Mouse (Mus musculus) CD4-positive, CD25-positive, alpha-beta regulatory T cell, adult 2 months (primary cell): ENCODE results near the gene Mpc2.
A peak's percentile ranks its signal among the peaks of the same experiment; 100 is the strongest.

Experiments used
- DNase-seq: peaks from one replicate; pipeline ENCODE4 v3.0.0-alpha.2; 2012; ENCODE audit warnings: low read depth, low spot score

Mpc2 gene

DNA sequence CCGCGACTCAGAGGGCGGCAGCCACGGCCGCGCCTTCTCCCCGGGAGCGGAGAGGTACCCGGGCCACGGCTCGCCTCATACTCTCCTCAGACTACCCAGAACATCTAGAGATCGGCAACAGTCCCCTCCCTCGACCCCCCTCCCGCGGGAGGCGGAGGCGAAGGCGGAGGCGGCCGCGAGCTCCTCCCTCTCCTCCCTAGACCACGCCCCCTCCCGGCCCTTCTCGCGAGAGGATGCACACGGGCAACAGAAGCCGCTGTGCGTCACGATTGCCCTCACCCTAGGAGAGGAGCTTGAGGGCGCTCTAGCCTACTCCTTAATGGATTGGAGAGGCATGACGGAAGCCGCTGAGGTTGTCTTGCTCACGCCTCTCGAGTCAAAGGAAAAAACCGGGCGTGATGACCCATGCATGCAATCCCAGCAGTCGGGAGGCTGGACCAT is at the start of gene Mpc2, which contains the start of gene Dcaf6:
Gene Mpc2 (plus strand): TSS at position 278 of the 441 bp plus-strand sequence.
Gene Dcaf6 (minus strand): TSS at position 116 of the 441 bp plus-strand sequence.
- DNase-seq: peak; percentile 99

DNA sequence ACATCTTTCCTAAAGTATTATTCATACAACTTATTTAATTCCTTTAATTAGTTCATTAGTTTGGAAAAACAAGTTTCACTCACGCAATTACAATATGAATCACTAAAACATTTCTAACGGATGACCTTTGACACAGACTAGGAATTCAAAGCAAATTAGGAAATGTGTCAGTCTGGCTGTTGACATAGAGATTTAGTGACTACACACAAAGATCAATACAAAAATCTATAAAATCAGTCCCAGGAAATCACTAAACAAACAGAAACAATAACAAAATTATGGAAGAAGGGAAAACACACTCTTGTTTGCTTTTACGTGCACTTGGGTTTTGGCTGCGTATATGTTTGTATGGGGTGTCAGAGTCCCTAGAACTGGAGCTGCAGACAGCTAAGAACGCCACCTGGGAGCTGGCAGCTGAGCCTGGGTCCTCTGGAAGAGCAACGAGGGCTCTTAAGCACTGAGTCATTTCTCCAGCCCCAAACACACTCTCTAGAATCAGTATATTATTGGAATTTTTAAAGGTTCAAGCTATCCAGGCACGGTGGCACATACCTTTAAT is 39.0 kb upstream of the Mpc2 start:
- no peak for DNase-seq

DNA sequence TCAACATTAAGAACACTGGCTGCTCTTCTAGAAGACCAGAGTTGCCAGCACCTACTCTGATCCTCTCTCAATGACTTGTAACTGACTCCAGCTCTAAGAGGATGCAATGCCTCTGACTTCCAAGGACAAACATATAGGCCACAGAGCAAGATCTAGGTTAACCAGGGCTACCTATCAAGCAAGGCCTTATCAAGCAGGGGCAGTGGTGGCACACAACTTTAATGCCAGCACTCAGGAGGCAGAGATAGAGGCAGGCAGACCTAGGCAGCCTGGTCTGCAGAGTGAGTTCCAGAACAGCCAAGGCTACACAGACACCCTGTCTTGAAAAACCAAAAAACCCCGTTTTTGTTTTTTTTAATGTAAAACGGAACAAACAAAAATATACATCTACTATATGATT is 34.2 kb upstream of the Mpc2 start:
- no peak for DNase-seq

DNA sequence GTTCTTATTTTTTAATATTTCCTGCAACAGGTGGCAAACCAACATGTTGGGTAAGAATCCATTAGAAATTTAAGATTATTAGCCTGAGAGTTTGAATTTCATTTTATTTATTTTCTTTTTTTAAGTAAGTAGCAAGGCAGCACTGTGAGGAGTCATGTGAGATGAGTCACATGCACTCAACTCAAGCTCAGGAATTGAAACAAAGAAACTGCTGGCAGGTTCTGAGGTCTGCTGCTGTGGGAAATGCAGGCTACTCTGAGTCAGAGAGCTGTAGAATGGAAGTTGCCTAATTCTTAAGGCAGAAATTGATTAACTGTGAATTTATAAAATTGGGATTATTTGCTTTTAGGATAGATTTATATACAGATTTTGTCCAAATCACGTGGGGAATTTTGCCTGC is 27.6 kb upstream of the Mpc2 start:
- DNase-seq: no peak

DNA sequence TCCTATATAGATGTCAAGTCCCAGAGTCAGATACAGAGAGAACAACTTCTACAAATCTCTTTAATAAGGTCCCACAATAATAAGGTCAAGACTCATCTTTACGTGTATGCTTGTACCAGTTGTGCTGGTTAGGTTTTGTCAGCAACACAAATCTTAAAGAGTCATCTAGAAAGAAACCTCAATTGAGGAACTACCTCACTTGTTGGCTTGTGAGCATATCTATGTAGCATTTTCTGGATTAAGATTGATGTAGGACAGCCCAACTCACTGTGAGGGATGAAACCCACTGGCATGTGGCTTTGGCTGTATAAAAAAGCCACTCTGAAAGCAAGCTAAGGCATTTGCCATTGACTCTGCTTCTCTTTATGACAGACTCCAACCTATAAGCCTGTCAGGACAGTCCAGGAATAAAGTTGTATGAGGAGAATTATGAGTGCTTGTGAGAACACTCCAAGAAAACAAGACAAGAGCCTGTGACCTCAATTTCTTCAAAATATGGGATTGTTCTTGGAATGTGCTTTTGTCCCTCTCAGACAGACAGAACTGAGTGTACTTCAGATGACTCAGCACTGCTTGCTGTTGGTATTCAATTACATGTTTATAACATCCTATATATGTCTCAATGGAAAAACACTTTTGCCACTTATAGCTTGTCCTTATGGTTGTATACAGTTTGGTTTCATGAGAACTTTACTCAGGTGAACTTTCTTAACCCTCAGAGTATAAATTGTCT is 22.0 kb upstream of the Mpc2 start:
- no peak for DNase-seq

DNA sequence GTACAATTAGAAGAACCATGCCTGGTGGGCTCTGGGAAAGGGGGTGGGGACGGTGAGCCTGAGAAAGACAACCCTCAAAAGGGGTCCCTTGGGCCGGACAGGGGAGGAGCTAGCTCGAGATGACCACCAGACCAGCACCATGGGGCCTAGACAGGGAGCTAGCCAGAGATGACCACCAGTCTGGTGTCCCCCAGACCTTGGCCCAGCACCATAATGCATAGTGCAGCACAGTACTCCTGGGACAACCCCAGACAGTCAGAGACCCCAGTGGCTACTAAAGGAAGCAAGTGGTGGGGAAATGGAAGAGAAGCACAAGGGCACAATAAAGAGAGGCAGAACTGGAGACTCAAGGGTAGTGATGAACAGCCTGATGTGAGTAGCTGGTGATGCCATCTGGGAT is 19.6 kb upstream of the Mpc2 start:
- DNase-seq: no peak

DNA sequence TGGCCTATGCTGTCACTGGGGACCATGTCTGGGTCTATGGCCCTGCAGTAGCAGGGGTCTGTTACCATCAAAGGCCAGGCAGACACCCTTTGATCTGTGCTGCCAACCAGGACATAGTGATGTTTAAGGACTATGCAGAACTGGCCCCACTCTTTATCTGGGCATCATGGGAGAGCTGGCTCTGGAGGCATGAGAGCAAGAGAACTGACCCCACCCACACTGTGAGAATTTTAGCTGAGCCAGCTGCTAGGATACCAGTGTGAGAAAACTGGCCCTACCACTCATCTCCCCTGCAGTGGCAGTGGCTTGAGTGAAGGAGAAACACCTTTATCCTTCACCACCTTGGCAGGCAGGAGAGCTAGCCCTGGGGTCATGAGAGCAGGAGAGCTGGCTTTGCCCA is 19.2 kb upstream of the Mpc2 start:
- no peak for DNase-seq

DNA sequence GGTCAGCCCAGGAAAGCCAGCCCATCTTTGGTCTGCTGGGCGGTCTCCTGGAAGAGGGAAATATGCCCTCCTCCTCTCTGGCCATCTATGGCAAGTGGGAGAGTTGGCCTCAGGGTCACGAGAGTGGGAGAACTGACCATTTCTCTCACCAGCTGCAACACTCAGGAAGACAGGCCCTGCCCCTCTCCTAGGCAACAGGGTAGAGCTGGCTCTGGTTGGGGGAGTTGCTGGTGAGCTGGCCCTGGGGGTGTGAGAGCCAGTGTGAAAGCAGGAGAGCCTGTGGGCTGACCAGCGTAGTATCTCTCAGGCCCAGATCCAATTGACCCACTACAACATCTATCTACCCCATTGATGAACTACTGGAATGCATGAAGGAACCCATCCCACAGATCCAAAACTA is 18.7 kb upstream of the Mpc2 start:
- no peak for DNase-seq

DNA sequence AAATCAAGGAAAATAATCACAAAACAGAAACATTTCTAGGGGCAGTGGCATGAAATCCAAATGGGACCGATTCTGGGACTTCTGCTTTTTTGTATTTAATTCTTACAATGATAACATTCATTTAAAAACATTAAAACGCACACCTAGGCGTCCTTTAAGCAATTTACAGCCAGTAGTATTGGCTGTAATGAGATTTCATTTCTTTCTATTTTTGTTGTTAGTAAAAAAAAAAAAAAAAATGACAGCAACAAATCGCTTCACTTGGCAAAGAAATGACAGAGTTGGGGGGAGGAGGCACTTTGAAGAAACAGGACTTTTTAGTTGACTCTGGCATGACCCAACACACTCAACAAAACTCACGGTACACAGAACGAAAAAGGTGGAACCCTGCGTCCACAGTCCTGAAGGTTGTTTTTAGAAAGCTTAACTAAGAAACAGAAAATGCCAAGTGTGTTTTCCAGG is 1.4 kb upstream of the Mpc2 start:
- no peak for DNase-seq

DNA sequence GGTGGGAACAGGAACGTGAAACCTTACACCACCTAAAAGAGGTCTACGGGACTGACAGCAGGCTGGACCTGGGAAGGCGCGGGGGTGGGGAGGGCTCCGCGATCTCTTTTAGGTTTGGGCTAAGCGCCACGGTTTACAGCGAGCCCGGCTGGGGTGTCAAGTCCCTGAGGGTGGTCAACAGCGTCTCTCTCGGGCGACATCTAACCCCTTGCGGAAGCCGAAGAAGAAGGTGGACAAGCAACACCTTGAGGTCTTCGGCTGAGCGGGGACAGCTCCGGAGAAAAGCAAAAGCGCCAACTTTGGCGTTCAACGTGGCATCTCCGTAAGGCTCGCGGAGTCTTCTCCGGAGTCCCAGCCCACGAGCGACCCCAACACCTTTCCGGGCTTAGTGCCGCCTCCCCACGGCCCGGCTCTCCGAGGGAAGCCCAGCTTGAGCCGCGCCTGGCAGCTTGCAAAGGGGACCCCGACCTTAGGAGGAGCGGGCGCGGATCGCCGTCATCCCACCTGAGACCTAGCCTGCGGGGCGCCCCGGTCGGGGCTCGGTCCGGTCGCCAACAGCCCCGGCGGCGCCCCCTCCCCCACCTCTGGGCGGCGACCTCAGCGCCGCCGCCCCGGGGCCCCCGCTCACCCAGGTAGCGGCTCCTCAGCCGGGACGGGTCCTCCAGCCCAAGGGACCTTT is 795 bp upstream of the Mpc2 start:
- no peak for DNase-seq

DNA sequence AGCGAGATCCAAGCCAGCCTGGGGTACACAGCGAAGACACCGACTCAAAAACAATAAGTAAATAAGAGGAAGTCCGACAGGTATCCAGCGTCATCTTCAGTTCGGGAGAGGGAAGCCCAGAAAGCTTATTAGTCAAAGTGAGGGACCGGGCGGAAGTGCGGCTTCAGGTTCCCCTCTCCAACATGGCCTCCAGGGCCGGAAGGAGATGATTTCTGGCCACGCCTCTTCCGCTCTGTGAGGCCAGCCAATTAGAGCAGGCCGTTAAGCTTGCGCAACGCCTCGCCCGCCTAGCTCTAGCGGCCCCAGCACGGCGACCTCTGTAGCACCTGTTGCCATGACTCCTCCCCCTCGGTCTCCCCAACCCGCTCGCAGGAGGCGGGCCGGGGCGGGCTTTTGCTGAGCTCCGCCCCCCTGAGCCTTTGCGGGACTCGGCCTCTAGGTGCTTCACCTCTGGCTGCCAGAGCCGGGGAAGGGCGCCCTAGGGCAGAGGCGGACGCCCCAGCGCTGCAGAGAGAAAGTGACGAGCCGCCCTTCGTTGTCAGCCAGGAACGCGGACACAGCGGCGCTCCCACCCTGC is 452 bp downstream of the Mpc2 start:
- DNase-seq: peak; percentile 100

DNA sequence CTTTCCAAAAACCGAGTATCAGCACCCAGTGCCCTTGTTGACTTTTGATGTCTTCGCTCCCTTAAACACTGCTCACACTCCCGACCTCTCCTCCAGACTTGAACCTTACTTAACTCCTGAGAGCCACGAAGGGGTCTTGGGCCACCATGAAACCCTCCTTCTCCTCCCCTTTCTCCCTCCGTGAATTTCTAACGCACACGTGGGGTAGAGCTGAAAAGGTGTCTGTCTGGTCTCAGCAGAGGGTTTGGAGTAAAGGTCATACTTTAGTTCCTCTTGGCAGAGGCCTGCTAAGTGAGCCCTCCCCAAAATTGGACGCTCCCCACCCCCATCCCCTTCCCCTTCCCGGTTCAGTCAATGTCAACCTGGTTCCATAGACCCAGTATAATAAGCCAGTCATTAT is 1.2 kb downstream of the Mpc2 start:
- DNase-seq: no peak

DNA sequence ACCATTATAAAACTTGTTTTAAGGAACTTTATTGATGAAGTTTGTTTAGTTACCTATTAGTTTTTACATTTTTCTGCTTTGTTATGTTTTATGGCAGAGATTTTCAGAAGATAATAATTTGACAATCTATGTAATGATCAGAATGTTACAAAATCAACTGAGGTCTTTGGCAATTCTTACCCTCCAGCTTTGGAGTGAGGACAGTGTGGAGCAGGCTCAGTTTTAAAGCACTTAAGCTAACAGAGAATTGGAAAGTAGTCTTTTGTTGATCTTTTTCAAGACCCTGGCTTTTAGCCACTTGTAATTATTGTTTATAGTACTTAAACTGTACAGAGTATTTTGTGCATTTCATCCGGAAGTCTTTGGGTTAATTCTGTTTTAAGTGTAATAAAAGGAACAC is 2.4 kb downstream of the Mpc2 start:
- DNase-seq: no peak

DNA sequence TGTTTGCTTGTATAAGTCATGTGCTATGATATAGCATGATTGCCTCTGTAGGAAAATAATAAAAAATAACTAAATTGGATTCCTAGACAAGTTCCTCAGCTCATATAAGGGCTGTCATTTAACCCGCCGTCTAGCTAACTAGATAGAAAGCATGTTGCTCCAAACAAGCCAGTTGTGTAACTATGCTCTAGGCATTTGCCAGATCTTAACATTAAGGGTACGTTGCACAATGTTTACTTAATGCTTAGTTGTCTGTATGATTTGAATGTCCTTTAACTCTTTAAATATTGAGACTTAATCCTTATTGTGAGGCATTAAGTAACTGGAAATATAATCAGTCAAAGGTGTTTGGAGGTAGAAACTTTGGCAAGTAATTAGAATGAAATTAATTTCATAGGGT is 4.1 kb downstream of the Mpc2 start:
- DNase-seq: no peak

DNA sequence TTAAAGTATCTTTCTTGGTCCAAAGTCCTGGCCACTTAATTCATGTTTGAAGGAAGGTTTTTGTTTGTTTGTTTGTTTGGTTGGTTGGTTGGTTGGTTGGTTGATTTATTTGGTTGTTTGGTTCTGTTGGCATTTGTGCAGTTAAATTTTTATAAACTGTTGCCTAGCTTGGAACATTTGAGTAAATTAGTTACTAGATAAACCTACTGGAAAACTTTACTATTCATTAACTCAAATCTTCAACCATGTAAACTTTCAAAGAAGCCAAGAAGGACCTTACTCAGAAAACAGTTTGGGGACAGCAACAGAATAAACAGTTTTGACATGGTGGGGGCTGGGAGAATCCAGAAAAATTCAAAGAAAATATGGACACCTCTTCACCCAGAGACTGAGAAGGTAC is 8.5 kb downstream of the Mpc2 start:
- DNase-seq: no peak

DNA sequence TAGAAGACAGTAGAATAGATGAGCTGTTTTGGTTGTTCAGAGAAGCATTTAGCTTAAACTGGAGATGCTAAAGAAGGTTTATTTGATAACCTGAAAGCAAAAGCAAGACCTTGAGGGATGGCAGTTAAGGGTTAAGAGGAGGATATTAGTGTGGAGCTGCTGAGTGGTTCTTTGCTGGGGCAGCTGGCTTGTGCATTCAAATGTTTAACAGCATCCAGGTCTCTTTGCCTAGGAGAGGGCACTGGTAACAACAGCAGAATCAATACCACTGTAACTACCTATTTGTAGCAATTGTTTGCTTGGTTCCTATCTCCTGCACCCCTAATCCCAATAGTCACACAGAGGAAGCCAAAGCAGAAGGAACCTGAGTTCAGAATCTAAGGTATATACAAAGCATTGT is 9.3 kb downstream of the Mpc2 start:
- no peak for DNase-seq

DNA sequence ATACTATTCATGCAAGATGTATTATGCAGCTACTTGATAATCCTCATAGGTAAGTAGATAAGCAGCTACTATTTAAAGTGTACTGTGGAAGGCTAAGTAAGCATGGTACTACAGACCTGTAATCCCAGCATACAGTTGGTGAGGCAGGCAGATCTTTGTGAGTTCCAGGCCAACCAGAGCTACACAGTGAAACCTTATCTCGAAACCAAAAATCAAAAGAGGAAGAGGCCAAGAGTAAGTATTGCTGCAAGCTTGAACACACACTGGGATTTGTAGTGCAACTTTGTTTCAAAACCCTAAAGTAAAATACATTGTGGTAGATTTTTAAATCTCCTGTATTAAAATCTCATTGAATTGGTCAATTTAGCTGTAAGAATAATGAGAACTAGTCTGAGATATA is 11.1 kb downstream of the Mpc2 start:
- DNase-seq: no peak

DNA sequence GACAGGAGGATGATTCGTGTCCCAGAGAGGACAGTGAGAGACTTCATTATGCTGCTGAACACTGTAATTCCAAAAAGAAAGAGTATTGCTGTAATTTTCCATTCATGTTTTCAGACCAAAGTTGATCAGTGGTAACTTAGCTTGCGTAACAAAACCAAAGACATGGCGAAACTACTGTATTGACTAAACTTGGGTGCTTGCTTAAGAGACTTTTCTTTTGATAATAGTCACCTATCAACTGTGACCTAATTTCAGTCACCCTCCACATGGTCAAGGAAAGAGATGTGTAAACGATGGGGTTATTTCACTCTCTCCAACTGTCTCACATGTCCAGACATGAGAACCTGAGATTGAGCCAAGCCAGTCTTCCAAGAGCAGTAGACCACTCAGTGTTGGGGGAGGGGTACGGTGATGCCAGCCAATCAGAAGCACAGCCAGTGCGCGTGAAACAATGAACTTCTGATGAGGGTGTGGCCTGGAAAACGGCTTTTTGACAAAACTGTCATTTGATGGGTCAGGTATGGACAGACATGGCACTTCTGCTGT is 24.3 kb downstream of the Mpc2 start, which contains the start of gene Adcy10:
Gene Adcy10 (plus strand): TSS at position 496 of the 546 bp plus-strand sequence.
- DNase-seq: no peak

DNA sequence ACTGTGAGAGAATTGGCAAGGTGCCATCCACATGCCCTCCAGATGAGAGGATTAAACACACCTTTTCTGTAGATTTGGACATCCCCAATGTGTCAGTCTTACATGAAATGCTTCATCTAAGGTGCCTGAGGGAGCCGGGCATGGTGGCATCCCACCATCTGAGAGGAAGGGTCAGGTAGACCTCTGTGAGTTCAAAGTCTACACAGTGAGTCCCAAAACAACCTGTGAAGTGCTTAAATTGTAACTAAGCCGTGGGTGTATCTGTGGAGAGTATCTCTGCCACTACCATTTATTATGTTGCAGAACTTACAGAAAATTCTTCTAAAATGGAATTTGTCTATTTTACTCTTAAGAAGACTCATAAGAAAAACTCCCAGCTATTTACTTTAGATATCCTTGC is 25.7 kb downstream of the Mpc2 start:
- DNase-seq: no peak

DNA sequence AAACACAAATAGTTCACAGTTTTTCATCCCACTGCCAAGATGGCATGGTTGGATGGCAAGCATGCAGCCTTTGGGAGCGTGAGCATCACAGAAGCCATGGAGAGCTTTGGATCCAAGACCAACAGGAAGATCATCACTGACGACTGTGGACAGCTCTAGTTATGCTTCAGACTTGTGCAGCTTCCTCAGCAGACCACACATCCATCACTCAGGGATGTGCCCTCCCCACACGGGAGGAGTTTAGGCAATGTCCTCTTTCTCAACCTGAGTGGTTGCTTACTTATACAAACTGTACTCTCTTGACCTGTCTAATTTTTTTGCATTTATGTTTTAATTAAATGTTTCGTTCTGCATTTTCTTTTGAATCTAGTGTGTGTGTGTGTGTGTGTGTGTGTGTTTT is 28.8 kb downstream of the Mpc2 start:
- DNase-seq: no peak

DNA sequence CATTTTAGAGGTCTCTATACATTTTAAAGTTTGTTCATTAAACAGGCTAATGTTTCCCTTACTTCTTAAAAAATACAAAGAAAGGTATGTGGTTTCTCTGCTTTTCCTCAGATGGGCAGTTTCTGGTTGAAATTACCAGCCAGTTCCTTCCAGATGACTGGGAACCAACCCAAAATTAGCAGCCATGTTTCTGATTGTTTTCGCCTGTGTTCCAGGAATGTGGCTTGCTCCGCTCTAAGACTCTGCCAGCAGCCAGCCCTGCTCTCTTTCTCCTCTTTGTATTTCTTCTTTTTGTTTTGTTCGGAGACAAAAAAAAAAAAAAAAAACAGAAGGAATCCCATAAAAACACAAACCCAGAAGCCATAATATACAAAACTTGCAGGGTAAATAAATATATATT is 38.4 kb downstream of the Mpc2 start:
- DNase-seq: no peak
